Mouse (Mus musculus) neural tube, embryonic 11.5 days (tissue): Measurements from ENCODE around the gene March6. TPM values are rescaled to one million over a fixed set of nuclear protein-coding genes. Genes with fewer than 3 reads are reported as not detected.

ENCODE experiments used
- ATAC-seq: fragments of 200-750 bp; cut with Nextera tagmentation; 2 replicates; pipeline ENCODE4 v1.8.0; 2017; ENCODE audit warnings: moderate number of reproducible peaks, mild to moderate bottlenecking, moderate TSS enrichment, moderate library complexity; ENCODE audit not compliant: insufficient read depth, low FRiP score, low TSS enrichment
- DNase-seq: peaks from one replicate; pipeline ENCODE4 v3.0.0-alpha.2; 2015; ENCODE audit warnings: low spot score
- H3K27ac ChIP-seq: fragments of 300-500 bp; sonication (generic); 2 replicates; pipeline ENCODE4 v1.5.1; 2014; ENCODE audit warnings: low read depth, mild to moderate bottlenecking, low read length
- H3K27me3 ChIP-seq: fragments of 300-500 bp; sonication (generic); 2 replicates; pipeline ENCODE4 v1.6.1; 2014; ENCODE audit warnings: mild to moderate bottlenecking, low read length, mixed read lengths; ENCODE audit not compliant: control insufficient read depth, insufficient read depth
- H3K36me3 ChIP-seq: fragments of 300-500 bp; sonication (generic); 2 replicates; pipeline ENCODE4 v1.6.1; 2014; ENCODE audit warnings: mild to moderate bottlenecking, low read length, moderate library complexity, mixed read lengths; ENCODE audit not compliant: control insufficient read depth, insufficient read depth
- H3K4me1 ChIP-seq: fragments of 300-500 bp; sonication (generic); 2 replicates; pipeline ENCODE4 v1.6.1; 2014; ENCODE audit warnings: low read length, mixed read lengths; ENCODE audit not compliant: control insufficient read depth, insufficient read depth
- H3K4me2 ChIP-seq: fragments of 300-500 bp; sonication (generic); 2 replicates; pipeline ENCODE4 v1.6.1; 2014; ENCODE audit warnings: low read depth, mild to moderate bottlenecking, moderate library complexity
- H3K4me3 ChIP-seq: fragments of 300-500 bp; sonication (generic); 2 replicates; pipeline ENCODE4 v1.5.1; 2014; ENCODE audit warnings: low read depth, low read length
- H3K9ac ChIP-seq: fragments of 300-500 bp; sonication (generic); 2 replicates; pipeline ENCODE4 v1.6.1; 2014; ENCODE audit warnings: mild to moderate bottlenecking, low read length
- H3K9me3 ChIP-seq: fragments of 300-500 bp; sonication (generic); 2 replicates; pipeline ENCODE4 v1.6.1; 2016; ENCODE audit warnings: low read length; ENCODE audit not compliant: control insufficient read depth
- WGBS: fragments of 180-500 bp; shearing (Covaris S2); extraction: QIAGEN DNeasy Blood & Tissue Kit; methylation state at CpG from one replicate; pipeline ENCODE4 v1.1.7; 2014; 5-methylcytosine and 5-hydroxymethylcytosine counted together
- polyA plus RNA-seq: library from polyadenylated mRNA; unstranded; fragments of >200 nt; fragmentation: Nextera tagmentation; extraction: Ambion mirVana; gene quantifications from 2 replicates; pipeline ENCODE4 v1.2.1, GENCODE M21; 2014

March6 gene
- polyA plus RNA-seq, 1 experiment from 2014 or later, result 53.8 TPM

- DNase-seq, result no peak
- Histone ChIP-seq H3K4me2 (no peak overlapping the region), H3K9ac (no peak overlapping the region), H3K4me3 (no peak overlapping the region), H3K27ac (no peak overlapping the region), H3K27me3 (no peaks in the 10 kb centered on the region), H3K36me3 (no peaks in the 10 kb centered on the region), H3K4me1 (no peaks in the 10 kb centered on the region), H3K9me3 (no peaks in the 10 kb centered on the region)
- WGBS, result 74% methylated on average over 7 of the region's 7 CpGs
- no peak for ATAC-seq
These were observed 20.1 kb downstream of the March6 start for GRCm38 (mm10) chr15:31510477-31511405.

- no peaks in the 10 kb centered on the region for H3K9me3 ChIP-seq
- no peak overlapping the region for H3K4me2 ChIP-seq
- DNase-seq, result no peak
- H3K27ac ChIP-seq, result no peak overlapping the region
- 0 out of 2 replicates have a peak, but pooled peaks cover under 1% of the 10 kb centered on the region for H3K36me3 ChIP-seq
- H3K4me3 ChIP-seq, result no peak overlapping the region
- 92% methylated on average over 2 of the region's 2 CpGs for WGBS
- H3K9ac ChIP-seq, result no peak overlapping the region
- no peaks in the 10 kb centered on the region for H3K27me3 ChIP-seq
- H3K4me1 ChIP-seq, result no peaks in the 10 kb centered on the region
- ATAC-seq, result no peak
These were observed 25.8 kb downstream of the March6 start for GRCm38 (mm10) chr15:31505082-31505481.

DNA sequence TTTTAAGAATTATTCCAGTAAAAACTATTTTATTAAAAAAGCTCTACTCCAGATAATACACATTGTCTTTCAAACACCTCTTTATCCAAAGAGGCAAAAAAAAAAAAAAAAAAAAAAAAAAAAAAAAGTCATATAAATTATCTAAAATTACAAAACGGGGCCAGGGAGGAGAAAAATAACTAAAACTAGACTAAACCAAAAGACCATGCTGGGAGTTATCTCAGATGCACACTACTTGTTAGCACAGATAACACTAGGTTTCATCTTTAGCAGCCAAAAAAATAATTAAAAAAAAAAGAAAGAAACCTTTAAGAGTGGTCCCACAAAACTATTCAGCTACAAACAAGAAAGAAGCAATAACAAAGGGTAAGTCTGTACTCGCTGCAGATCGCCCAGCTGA is 27.4 kb downstream of the March6 start:
- no peaks in the 10 kb centered on the region for H3K4me1 ChIP-seq
- no peaks in the 10 kb centered on the region for H3K9me3 ChIP-seq
- H3K9ac ChIP-seq, result no peak overlapping the region
- 0 out of 2 replicates have a peak, but pooled peaks cover 4% of the 10 kb centered on the region for H3K36me3 ChIP-seq
- ATAC-seq, result no peak
- DNase-seq, result no peak
- H3K4me3 ChIP-seq, result no peak overlapping the region
- no peak overlapping the region for H3K4me2 ChIP-seq
- no peak overlapping the region for H3K27ac ChIP-seq
- H3K27me3 ChIP-seq, result no peaks in the 10 kb centered on the region
- WGBS, result 85% methylated on average over 3 of the region's 3 CpGs

DNA sequence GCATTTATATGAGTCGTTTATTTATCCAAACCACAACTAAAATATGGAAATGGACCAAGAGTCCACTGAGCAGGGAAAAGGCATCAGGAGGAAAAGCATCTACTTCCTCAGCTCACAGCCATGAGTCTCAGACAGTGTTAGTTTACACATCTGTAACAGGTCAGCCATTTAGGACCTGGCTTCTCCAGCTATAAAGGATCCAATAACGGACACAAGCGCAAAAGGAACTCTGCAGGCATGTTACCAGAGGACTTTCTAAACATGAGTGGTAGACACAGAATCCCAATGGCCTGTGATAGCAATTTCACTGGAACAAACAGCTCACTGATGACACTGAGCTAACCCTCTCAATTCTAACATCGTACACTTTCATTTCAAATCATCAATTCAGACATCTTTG is 27.9 kb downstream of the March6 start:
- no peak for ATAC-seq
- H3K27ac ChIP-seq, result no peak overlapping the region
- no peaks in the 10 kb centered on the region for H3K4me1 ChIP-seq
- H3K9me3 ChIP-seq, result no peaks in the 10 kb centered on the region
- DNase-seq, result no peak
- WGBS, result 87% methylated on average over 4 of the region's 4 CpGs
- no peak overlapping the region for H3K4me3 ChIP-seq
- no peak overlapping the region for H3K4me2 ChIP-seq
- H3K9ac ChIP-seq, result no peak overlapping the region
- H3K27me3 ChIP-seq, result no peaks in the 10 kb centered on the region
- H3K36me3 ChIP-seq, result 0 out of 2 replicates have a peak, but pooled peaks cover 6% of the 10 kb centered on the region

GRCm38 (mm10) chr15:31502313-31502712 is 28.5 kb downstream of the March6 start:
- peaks cover 10% of the 10 kb centered on the region; the same call in 1 of the 2 replicates for H3K36me3 ChIP-seq

DNA sequence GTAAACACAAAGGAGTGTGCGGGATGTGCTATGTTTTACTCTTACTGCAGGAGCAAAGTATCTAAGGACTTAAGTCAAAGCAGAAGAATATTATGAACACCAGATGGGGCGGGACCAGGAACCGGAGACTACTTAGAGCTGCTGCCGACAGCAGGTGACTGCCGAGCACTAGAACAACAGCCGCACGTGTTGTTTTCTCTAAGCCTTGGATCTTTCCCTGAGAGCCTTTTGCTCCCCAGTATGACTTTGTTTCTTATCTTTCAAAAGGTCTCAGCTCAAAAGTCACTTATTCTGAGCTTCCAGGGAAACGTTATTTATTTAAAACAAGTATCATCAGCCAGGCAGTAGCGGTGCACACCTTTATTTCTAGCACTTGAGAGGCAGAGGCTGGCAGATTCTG is 36.0 kb downstream of the March6 start:
- Histone ChIP-seq H3K27ac (no peak overlapping the region), H3K36me3 (peaks cover 14% of the 10 kb centered on the region), H3K9me3 (no peaks in the 10 kb centered on the region), H3K9ac (no peak overlapping the region), H3K4me3 (no peak overlapping the region), H3K4me2 (no peak overlapping the region), H3K27me3 (no peaks in the 10 kb centered on the region), H3K4me1 (no peaks in the 10 kb centered on the region)
- no peak for DNase-seq
- 92% methylated on average over 9 of the region's 9 CpGs for WGBS
- ATAC-seq, result no peak

More at GRCm38 (mm10) chr15:31502313-31502712, 28.5 kb downstream of the March6 start:
- Histone ChIP-seq H3K4me1 (no peaks in the 10 kb centered on the region), H3K4me3 (no peak overlapping the region), H3K9ac (no peak overlapping the region), H3K9me3 (no peaks in the 10 kb centered on the region), H3K27me3 (no peaks in the 10 kb centered on the region), H3K27ac (no peak overlapping the region), H3K4me2 (no peak overlapping the region)
- WGBS, result 86% methylated on average over 1 of the region's 1 CpGs
- DNase-seq (no peak), ATAC-seq (no peak)

GRCm38 (mm10) chr15:31494310-31494709 is 36.5 kb downstream of the March6 start:
- peaks cover 16% of the 10 kb centered on the region for H3K36me3 ChIP-seq

GRCm38 (mm10) chr15:31487407-31487806 is 43.4 kb downstream of the March6 start:
- ATAC-seq (no peak), DNase-seq (no peak)
- 0 out of 2 replicates have a peak, but pooled peaks cover 3% of the 10 kb centered on the region for H3K36me3 ChIP-seq
- H3K4me1 ChIP-seq, result no peaks in the 10 kb centered on the region
- no peak overlapping the region for H3K27ac ChIP-seq
- no peak overlapping the region for H3K4me3 ChIP-seq
- no peaks in the 10 kb centered on the region for H3K27me3 ChIP-seq
- WGBS, result 72% methylated on average over 2 of the region's 2 CpGs
- H3K4me2 ChIP-seq, result no peak overlapping the region
- no peaks in the 10 kb centered on the region for H3K9me3 ChIP-seq
- H3K9ac ChIP-seq, result no peak overlapping the region

More at GRCm38 (mm10) chr15:31494310-31494709, 36.5 kb downstream of the March6 start:
- Histone ChIP-seq H3K27me3 (no peaks in the 10 kb centered on the region), H3K4me3 (no peak overlapping the region), H3K4me1 (no peaks in the 10 kb centered on the region), H3K9ac (no peak overlapping the region), H3K27ac (no peak overlapping the region), H3K4me2 (no peak overlapping the region), H3K9me3 (no peaks in the 10 kb centered on the region)
- WGBS, result 88% methylated on average over 3 of the region's 3 CpGs
- ATAC-seq (no peak), DNase-seq (no peak)

DNA sequence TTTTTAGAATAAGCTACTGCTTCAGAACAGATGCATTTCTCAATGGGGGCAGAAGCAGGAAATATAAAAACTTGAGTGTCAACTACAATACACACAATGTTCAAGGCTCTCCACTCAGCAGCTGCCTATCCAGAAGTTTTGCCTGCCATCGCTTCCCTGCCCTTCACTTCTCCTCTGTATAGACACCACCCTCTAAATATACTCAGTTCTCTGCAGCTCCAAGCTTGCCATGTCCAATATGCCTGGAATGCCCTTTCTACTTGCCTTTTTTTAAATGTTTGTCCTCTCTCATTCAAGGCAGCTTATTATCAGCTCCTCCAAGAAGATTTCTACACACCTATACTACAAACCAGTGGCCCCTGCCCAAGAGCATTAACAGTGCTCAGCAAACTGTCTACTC is 54.2 kb downstream of the March6 start:
- Histone ChIP-seq H3K4me2 (no peak overlapping the region), H3K4me1 (no peaks in the 10 kb centered on the region), H3K36me3 (peaks cover 12% of the 10 kb centered on the region), H3K27me3 (no peaks in the 10 kb centered on the region), H3K27ac (no peak overlapping the region), H3K9ac (no peak overlapping the region), H3K4me3 (no peak overlapping the region), H3K9me3 (no peaks in the 10 kb centered on the region)
- 97% methylated on average over 1 of the region's 1 CpGs for WGBS
- no peak for ATAC-seq
- DNase-seq, result no peak
